Mouse (Mus musculus): ENCODE results near the gene Hivep2. TPM values are rescaled to one million over a fixed set of nuclear protein-coding genes. Genes with fewer than 3 reads are reported as not detected.

The Hivep2 gene
- polyA plus RNA-seq, 1 experiment from 2014 or later, result 5.5 TPM

- H3K36me3 ChIP-seq, result no peaks in the 10 kb centered on the region
- no peak overlapping the region for H3K4me2 ChIP-seq (replicated peaks)
- H3K27ac ChIP-seq, result no peak overlapping the region
- no peak overlapping the region for H3K4me3 ChIP-seq
- H3K9ac ChIP-seq, result no peak overlapping the region
- no peaks in the 10 kb centered on the region for H3K27me3 ChIP-seq
- no peaks in the 10 kb centered on the region for H3K9me3 ChIP-seq
- H3K4me1 ChIP-seq, result no peaks in the 10 kb centered on the region
- 80% methylated on average over 6 of the region's 6 CpGs for WGBS
- ATAC-seq (ENCODE audit: insufficient number of reproducible peaks, insufficient read depth, low FRiP score, low TSS enrichment), result no peak
These were observed 27.5 kb downstream of the Hivep2 start for GRCm38 (mm10) chr10:13993411-13993810.

GRCm38 (mm10) chr10:13997336-13997735 is 31.5 kb downstream of the Hivep2 start:
- H3K4me2 ChIP-seq (replicated peaks), result no peak overlapping the region
- H3K27ac ChIP-seq, result no peak overlapping the region
- no peak overlapping the region for H3K9ac ChIP-seq
- H3K4me3 ChIP-seq, result no peak overlapping the region
- no peaks in the 10 kb centered on the region for H3K27me3 ChIP-seq
- WGBS, result 79% methylated on average over 4 of the region's 4 CpGs
- H3K4me1 ChIP-seq, result no peaks in the 10 kb centered on the region
- no peak for ATAC-seq (ENCODE audit: insufficient number of reproducible peaks, insufficient read depth, low FRiP score, low TSS enrichment)
- H3K36me3 ChIP-seq, result no peaks in the 10 kb centered on the region
- H3K9me3 ChIP-seq, result no peaks in the 10 kb centered on the region

GRCm38 (mm10) chr10:14004769-14005517 is 39.1 kb downstream of the Hivep2 start:
- Histone ChIP-seq H3K27ac (no peak overlapping the region), H3K27me3 (no peaks in the 10 kb centered on the region), H3K9me3 (no peaks in the 10 kb centered on the region), H3K4me1 (no peaks in the 10 kb centered on the region), H3K4me3 (no peak overlapping the region), H3K36me3 (no peaks in the 10 kb centered on the region), H3K4me2 (replicated peaks) (no peak overlapping the region), H3K9ac (no peak overlapping the region)
- 73% methylated on average over 4 of the region's 4 CpGs for WGBS
- ATAC-seq (ENCODE audit: insufficient number of reproducible peaks, insufficient read depth, low FRiP score, low TSS enrichment), result no peak

DNA sequence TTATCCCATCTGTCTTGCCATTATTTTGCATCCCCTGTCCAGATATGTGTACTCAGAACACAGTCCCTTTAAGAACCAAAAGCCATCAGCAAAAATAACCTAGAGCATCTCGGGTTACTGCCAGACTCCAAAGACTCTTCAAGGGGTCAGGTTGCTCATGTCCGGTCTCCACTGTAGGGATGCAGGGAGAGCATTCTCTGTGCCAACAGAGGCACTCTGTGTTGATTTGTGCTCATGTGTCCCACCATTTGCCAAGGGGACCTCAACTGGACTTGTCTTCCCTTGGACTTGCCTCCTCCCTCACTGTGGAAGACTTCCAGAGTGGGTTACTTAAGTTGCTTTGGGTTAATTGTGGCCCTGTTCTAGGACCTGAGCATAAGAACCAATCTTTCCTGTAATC is 43.8 kb downstream of the Hivep2 start:
- no peak overlapping the region for H3K4me3 ChIP-seq
- no peak overlapping the region for H3K9ac ChIP-seq
- no peaks in the 10 kb centered on the region for H3K36me3 ChIP-seq
- H3K27me3 ChIP-seq, result no peaks in the 10 kb centered on the region
- no peaks in the 10 kb centered on the region for H3K9me3 ChIP-seq
- no peak overlapping the region for H3K27ac ChIP-seq
- no peaks in the 10 kb centered on the region for H3K4me1 ChIP-seq
- 68% methylated on average over 2 of the region's 2 CpGs for WGBS
- no peak for ATAC-seq (ENCODE audit: insufficient number of reproducible peaks, insufficient read depth, low FRiP score, low TSS enrichment)
- no peak overlapping the region for H3K4me2 ChIP-seq (replicated peaks)

GRCm38 (mm10) chr10:14016287-14016970 is 50.6 kb downstream of the Hivep2 start:
- H3K27me3 ChIP-seq, result no peaks in the 10 kb centered on the region
- H3K4me3 ChIP-seq, result no peak overlapping the region
- H3K4me1 ChIP-seq, result peaks cover 8% of the 10 kb centered on the region; the same call in 1 of the 2 replicates
- no peak overlapping the region for H3K4me2 ChIP-seq (replicated peaks)
- no peak overlapping the region for H3K27ac ChIP-seq
- no peaks in the 10 kb centered on the region for H3K36me3 ChIP-seq
- no peak for ATAC-seq (ENCODE audit: insufficient number of reproducible peaks, insufficient read depth, low FRiP score, low TSS enrichment)
- no peak overlapping the region for H3K9ac ChIP-seq
- whole genome bisulfite sequencing, result 61% methylated on average over 13 of the region's 13 CpGs
- no peaks in the 10 kb centered on the region for H3K9me3 ChIP-seq

DNA sequence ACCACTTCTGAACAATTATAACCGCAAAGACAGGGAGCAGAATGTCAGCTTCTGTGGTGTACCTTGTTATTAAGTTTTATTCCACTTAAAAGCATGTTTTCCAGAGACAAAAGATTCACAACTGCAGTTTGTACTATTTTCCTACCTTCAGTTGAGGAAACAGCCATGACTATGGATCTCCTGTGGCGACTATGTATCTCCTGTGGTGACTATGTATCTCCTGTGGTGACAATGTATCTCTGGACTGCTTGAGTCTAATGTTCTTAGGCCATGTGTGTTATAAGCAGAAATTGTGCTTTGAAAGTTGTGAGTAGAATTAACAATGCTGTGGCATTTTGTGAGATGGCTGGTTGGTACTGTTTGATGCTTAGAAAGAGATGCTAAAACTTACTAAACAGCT is 51.5 kb downstream of the Hivep2 start:
- Histone ChIP-seq H3K27ac (no peak overlapping the region), H3K9me3 (no peaks in the 10 kb centered on the region), H3K4me1 (peaks cover 8% of the 10 kb centered on the region; the same call in 1 of the 2 replicates), H3K36me3 (no peaks in the 10 kb centered on the region), H3K4me3 (no peak overlapping the region), H3K27me3 (no peaks in the 10 kb centered on the region), H3K4me2 (replicated peaks) (no peak overlapping the region), H3K9ac (no peak overlapping the region)
- ATAC-seq (ENCODE audit: insufficient number of reproducible peaks, insufficient read depth, low FRiP score, low TSS enrichment), result no peak
- 67% methylated on average over 2 of the region's 2 CpGs for WGBS

DNA sequence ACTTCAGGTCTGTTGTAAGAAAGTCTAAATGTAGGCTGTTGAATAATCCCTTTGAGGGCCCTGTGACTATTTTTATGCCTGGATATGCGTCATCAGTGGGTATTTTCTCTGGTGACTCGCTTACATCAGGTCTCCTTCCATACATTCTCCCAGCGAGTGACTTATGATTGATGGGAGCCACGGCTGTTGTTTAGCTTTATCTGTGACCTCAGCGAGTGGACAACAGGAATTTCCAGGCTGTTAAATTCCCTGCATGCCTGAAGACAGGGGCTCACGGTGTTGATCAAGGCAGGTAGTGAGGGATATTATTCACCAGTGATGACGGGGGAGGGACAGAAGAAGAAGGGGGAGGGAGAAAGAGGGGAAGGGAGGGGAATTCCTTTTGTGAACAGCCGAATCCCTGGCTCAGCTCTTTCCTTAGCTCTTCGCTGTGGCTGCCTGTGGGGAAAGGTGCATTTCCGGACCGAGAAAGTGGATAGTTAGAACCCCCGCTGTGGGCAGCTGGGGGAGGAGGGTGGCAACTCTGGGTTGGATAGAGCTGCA is 52.0 kb downstream of the Hivep2 start:
- peaks cover 8% of the 10 kb centered on the region; the same call in 1 of the 2 replicates for H3K4me1 ChIP-seq
- H3K9ac ChIP-seq, result no peak overlapping the region
- no peak overlapping the region for H3K27ac ChIP-seq
- H3K4me3 ChIP-seq, result peak overlapping the region; percentile 7; the same call in 1 of the 2 replicates
- 3% methylated on average over 12 of the region's 12 CpGs for WGBS
- no peaks in the 10 kb centered on the region for H3K36me3 ChIP-seq
- no peaks in the 10 kb centered on the region for H3K27me3 ChIP-seq
- no peaks in the 10 kb centered on the region for H3K9me3 ChIP-seq
- no peak for ATAC-seq (ENCODE audit: insufficient number of reproducible peaks, insufficient read depth, low FRiP score, low TSS enrichment)
- peak overlapping the region; percentile 40 for H3K4me2 ChIP-seq (replicated peaks)

GRCm38 (mm10) chr10:14018672-14019071 is 52.8 kb downstream of the Hivep2 start:
- Histone ChIP-seq H3K9ac (no peak overlapping the region), H3K27me3 (no peaks in the 10 kb centered on the region), H3K9me3 (no peaks in the 10 kb centered on the region), H3K4me2 (replicated peaks) (peak overlapping the region; percentile 40; the same call in 1 of the 2 replicates), H3K27ac (no peak overlapping the region), H3K36me3 (no peaks in the 10 kb centered on the region), H3K4me1 (peaks cover 8% of the 10 kb centered on the region; the same call in 1 of the 2 replicates), H3K4me3 (no peak overlapping the region)
- no peak for ATAC-seq (ENCODE audit: insufficient number of reproducible peaks, insufficient read depth, low FRiP score, low TSS enrichment)
- 26% methylated on average over 7 of the region's 7 CpGs for WGBS

DNA sequence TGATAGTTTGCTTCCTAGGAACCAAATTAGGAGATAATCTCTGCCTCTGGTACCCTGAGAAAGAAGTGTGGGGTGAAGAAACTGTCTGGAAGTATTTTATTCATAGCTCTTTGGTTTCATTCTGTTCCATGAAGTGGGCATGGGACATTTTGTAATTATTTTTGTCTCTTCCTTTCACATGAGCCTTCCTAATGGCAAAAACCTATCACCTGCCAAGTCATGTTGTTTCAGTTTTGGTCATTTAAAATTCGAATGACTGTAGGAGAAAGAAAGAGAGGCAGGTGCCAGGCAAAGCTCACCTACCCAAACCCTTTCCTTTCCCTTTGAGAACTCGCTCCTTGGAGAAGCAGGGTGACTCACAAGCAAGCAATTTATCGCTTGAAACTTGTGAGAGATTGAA is 53.3 kb downstream of the Hivep2 start:
- no peaks in the 10 kb centered on the region for H3K9me3 ChIP-seq
- no peaks in the 10 kb centered on the region for H3K36me3 ChIP-seq
- no peaks in the 10 kb centered on the region for H3K27me3 ChIP-seq
- no peak overlapping the region for H3K27ac ChIP-seq
- no peak overlapping the region for H3K4me2 ChIP-seq (replicated peaks)
- ATAC-seq (ENCODE audit: insufficient number of reproducible peaks, insufficient read depth, low FRiP score, low TSS enrichment), result no peak
- no peak overlapping the region for H3K9ac ChIP-seq
- WGBS, result 58% methylated on average over 3 of the region's 3 CpGs
- H3K4me3 ChIP-seq, result no peak overlapping the region
- H3K4me1 ChIP-seq, result peaks cover 8% of the 10 kb centered on the region; the same call in 1 of the 2 replicates

DNA sequence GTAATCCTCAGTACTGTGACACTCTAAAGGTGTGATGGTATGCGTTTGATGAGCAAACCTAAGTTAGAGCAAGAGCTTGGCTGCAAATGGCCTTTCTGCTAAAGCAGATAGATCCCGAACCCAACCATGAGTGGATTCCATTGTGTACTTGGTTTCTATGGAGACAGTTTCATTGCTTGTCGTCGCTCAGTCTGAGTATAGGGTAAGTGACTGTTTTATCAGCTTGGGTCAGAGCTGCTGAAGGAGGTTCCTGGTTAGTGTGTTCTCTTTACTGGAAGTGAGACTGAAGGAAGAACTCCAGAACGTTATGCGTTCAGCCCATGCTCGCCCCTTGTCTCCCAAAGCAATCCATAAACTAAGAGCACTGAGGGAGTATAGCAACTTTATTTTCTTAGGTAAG is 54.4 kb downstream of the Hivep2 start:
- no peak overlapping the region for H3K4me3 ChIP-seq
- no peaks in the 10 kb centered on the region for H3K36me3 ChIP-seq
- H3K4me1 ChIP-seq, result peaks cover 8% of the 10 kb centered on the region; the same call in 1 of the 2 replicates
- no peaks in the 10 kb centered on the region for H3K27me3 ChIP-seq
- no peak for ATAC-seq (ENCODE audit: insufficient number of reproducible peaks, insufficient read depth, low FRiP score, low TSS enrichment)
- no peaks in the 10 kb centered on the region for H3K9me3 ChIP-seq
- no peak overlapping the region for H3K4me2 ChIP-seq (replicated peaks)
- WGBS, result 64% methylated on average over 7 of the region's 7 CpGs
- H3K27ac ChIP-seq, result no peak overlapping the region
- no peak overlapping the region for H3K9ac ChIP-seq

- 91% methylated on average over 7 of the region's 7 CpGs for WGBS
- H3K36me3 ChIP-seq, result no peaks in the 10 kb centered on the region
- ATAC-seq (ENCODE audit: insufficient number of reproducible peaks, insufficient read depth, low FRiP score, low TSS enrichment), result no peak
These were observed 59.1 kb downstream of the Hivep2 start for GRCm38 (mm10) chr10:14024971-14025370.

DNA sequence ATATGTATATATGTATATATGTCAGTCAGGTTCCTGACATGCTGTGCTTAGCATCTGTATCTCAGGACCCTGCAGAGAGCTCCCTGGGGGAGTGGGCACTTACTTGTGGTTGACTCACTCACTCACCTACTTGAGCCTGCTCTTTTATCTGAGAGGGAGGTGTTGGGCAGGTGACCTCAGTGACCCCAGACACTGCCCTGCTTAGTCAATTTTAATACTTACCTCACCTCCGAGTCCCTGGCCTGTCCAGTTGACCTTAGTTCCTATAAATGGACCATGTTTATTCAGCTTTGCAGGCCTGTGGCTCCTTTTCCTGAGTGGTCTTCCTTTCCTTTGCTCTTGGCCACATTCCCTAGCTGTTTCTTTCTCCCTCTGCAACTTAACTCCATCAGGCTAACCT is 61.9 kb downstream of the Hivep2 start:
- WGBS, result 43% methylated on average over 1 of the region's 1 CpGs
- H3K4me1 ChIP-seq, result no peaks in the 10 kb centered on the region
- no peaks in the 10 kb centered on the region for H3K36me3 ChIP-seq
- H3K27ac ChIP-seq, result no peak overlapping the region
- no peaks in the 10 kb centered on the region for H3K27me3 ChIP-seq
- H3K9me3 ChIP-seq, result no peaks in the 10 kb centered on the region
- no peak overlapping the region for H3K4me3 ChIP-seq
- H3K9ac ChIP-seq, result no peak overlapping the region
- H3K4me2 ChIP-seq (replicated peaks), result no peak overlapping the region
- ATAC-seq (ENCODE audit: insufficient number of reproducible peaks, insufficient read depth, low FRiP score, low TSS enrichment), result no peak

More at GRCm38 (mm10) chr10:14024971-14025370, 59.1 kb downstream of the Hivep2 start:
- no peaks in the 10 kb centered on the region for H3K27me3 ChIP-seq
- H3K4me1 ChIP-seq, result no peaks in the 10 kb centered on the region
- no peak overlapping the region for H3K4me2 ChIP-seq (replicated peaks)
- H3K27ac ChIP-seq, result no peak overlapping the region
- no peak overlapping the region for H3K4me3 ChIP-seq
- H3K9me3 ChIP-seq, result no peaks in the 10 kb centered on the region
- no peak overlapping the region for H3K9ac ChIP-seq
